Mouse (Mus musculus): ENCODE results near the gene Tom1l2. TPM values are rescaled to one million over a fixed set of nuclear protein-coding genes. Genes with fewer than 3 reads are reported as not detected.

Gene Tom1l2
- 10 to 100 TPM in 2 of 3 experiments, 1 to 10 TPM in 1; 8.9 to 34.5 (median 24.4) TPM for polyA plus RNA-seq (2017; shearing (Covaris generic))

DNA sequence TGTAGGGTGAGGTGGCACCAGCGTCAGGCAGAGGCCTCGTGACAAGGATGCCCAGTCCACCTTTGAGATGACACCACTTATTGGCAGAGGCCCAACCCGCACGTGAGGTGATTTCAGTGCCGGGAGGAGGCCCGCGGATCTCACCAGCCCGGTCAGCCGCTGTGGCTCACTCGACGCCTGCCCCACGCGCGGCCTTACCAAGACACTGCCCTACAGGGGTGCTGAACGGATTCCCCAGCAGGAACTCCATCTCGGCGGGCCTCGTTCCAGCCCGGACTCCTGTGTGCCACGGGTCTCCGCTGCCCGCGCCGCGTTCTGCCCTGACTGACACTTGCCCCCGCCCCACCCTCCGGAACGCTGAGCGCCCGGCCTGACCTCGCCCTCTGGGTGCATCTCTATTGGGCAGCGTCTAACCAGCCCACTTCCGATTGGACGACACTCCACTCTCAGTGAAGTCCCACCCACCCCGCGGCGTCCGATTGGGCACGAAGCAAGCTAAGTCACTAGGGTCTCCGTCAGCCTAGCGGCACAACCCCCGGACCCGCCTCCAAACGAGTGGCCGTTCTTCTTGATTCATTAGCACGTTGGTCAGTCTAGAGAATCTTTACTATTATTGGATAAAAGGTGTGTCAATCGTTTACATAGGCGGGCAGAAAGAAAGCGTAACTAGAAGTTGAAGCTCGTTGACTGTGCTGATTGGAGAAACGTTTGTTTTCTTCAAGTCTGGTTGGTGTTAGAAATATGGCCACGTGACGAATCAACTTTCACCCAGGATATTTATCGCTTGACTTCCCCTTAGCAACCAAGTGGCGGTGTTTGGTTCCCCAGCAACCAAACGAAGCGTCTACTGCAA is at the start of gene Tom1l2, which contains the start of gene Drc3:
Gene Tom1l2, minus strand, starts transcription at position 347 of the 853 bp plus-strand sequence.
Gene Drc3, plus strand, starts transcription at position 771 of the 853 bp plus-strand sequence.
- ATAC-seq: peak; percentile 94

DNA sequence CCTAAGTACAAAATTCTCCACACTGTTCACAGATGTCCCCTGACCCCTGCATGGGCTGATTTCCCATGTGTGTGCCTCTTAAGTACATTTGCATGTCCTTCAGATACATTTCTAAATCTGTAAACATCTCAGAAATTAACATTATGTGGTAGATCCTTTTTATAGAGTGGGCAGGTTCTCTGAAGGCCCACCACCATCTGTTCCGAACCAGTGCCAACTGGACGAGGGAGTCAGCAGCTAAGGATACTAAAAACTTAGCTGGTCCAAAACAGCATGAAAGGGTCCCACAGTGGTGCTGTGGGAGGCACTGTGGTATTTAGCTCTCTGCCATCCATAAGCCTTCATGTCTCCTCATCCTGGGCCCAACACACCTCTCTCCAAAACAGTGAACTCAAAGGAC is 44.5 kb upstream of the Tom1l2 start:
- ATAC-seq: no peak

DNA sequence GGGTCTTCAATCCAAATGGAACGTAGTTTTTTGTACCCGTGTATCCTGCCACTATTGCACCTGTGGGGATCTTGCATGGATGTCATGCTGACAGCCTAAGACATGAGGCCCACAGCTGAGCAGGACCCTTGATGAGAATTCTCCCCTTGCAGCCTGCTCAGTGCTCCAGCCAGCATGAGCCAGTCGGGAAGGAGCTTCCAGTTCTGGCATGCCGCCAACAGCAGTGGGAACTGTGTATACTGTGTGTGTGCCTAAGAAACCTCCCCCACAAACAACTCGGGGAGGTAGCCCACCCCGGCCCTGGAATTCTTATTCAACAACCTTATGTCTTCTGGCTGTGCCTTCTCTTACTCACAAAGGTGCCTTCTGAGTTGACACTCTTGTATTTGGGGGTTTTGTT is 43.8 kb upstream of the Tom1l2 start:
- no peak for ATAC-seq

DNA sequence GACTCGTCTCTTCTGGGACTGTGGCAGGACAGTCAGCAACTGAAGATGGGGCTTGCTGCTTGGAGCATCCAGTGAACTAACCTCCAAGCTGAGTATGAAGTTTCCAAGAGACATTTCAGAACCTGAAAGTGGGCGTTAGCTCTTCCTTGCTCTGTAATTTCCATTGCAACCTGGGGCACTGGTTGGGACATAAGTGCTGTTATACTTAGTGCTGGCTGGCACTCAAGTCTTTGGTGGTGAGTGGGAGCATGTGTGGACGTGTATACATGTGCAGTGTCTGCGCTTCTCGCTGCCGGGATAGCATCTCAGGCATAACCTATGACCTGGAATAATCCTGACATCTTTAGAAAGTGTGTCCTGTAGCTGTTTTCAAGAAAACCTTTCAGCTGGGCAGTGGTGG is 38.6 kb upstream of the Tom1l2 start:
- no peak for ATAC-seq

DNA sequence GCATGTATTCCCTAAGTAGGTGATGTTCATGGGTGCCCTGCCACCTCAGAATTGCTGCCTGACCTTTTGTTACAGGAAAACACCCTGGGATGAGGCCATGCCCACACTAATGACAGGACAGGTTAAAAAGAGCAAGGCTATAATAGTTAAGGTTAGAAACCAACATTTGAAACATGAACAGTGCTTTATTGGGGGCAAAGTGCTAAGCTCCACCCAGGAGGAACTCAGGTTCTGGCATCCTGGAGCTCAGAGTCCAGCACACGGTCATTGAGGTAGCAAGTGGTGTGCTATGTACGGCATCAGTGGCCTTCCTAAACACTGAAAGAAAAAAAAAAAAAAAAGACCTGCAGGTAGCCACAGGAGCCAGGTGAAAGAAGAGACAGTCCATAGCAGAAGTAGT is 35.2 kb upstream of the Tom1l2 start:
- ATAC-seq: no peak

DNA sequence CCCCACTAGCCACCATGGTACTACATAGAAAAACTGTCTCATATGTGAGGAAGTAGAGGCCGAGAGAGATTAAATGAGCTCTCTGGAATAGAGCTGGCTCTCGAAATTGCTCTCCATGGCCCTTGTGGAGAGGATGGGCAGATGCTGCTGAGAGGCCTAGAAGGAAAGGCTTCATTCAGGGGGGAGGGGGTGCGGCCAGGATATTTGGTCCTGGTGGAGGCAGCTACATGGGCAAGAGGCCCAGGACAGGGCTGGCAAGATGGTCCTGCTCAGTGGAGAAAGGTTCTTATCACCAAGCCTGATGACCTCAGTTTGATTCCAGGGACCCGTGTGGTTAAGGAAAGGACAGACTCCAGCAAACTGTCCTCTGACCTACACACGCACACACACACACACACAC is 33.2 kb upstream of the Tom1l2 start:
- ATAC-seq: no peak

DNA sequence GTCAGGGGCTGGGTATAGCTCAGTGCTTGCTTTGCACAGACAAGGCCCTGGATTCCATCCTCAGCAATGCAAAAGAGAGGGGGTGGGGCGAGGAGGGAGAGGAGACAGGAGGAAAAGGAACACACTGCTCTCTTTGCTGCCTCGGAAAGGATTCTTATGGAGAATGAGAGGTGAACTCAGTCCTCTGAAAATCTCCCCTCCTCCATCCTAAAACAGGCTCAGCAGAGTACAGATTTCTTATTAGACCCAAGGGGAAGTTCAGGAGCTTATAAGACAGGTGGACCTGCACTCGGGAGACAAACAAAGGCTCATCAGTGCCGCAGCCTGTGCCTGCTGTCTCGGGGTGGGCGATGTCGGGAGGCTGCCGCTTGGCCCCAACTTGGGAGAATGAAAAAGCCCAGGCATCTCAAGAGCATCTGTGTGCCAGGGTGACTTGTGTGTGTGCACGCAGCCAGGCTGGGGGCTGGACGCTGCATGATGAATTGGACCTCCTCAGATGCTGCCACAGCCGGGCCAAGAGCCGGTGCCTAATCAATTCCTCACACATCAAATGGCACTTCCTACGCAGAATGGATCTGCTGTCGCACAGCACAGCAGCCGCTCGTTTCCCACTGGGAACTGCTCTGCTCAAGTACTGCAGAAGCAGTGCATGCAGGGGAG is 32.2 kb upstream of the Tom1l2 start:
- ATAC-seq: no peak

DNA sequence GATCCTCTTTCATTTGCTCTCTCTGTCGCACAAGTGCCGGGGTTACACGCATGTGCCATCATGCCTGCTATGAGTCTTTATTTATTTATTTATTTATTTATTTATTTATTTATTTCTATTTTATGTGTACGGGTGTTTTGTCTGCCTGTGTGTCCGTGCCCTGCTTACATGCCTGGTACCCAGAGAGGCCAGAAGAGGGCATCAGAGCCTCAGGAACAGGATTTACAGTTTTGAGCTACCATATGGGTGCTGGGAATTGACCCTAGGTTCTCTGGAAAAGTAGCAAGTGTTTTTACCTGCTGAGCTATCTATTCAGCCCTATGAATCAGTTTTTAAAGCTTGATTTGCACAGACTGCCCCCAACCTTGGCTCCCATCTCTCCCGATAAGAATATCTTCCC is 30.8 kb upstream of the Tom1l2 start:
- no peak for ATAC-seq

DNA sequence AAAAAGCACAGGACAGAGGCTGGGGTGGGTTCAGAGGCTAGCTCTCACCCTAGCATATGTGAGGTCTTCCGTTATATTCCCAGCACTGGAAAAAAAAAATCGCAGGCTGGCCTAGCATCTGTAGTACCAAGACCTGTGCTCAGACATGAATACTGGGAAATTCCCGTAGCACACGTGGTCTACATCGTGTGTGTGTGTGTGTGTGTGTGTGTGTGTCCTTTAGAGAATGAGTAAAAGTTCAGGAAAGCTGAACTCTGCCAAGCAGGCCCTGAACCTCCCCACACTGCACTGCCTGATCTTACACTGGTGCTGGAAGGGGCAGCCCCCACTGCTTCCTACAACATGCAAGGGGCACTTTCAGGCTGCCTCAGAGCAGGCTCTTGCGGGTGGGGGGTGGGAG is 21.8 kb upstream of the Tom1l2 start:
- ATAC-seq: no peak

DNA sequence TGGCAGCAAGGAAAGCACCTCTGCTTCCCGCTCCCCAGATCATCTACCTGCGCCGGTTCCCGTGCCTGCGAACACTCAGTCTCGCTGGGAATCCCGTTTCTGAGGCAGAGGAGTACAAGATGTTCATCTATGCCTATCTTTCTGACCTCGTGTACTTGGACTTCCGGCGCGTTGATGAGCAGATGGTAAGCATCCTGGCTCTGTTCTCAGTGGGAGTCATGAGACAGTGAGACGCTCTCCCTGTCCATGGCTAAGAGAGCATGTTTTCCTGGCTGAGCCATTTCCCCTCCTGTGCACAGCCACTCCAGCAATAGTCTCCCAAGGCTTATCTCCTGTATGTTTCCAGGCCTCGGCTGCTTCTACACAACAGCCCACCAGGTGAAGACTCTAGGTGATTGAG is 17.7 kb upstream of the Tom1l2 start:
- no peak for ATAC-seq

DNA sequence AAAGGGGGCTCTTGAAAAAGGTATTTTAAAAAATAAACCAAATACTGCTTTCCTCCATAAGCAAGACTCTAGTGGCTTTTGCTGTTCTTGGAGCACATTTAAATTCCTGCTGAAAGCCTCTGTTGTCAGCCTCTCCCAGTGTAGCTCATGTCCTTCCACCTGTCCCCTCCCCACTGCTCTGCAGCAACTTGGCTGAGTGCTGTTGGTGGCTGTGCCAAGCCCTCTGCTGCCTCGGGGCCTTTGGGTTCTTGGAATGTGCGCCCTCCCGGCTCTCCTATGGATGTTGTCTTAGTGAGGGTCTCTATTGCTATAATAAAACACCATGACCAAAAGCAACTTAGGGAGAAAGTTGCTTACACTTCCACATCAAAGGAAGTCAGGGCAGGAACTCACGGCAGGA is 16.7 kb upstream of the Tom1l2 start:
- no peak for ATAC-seq

DNA sequence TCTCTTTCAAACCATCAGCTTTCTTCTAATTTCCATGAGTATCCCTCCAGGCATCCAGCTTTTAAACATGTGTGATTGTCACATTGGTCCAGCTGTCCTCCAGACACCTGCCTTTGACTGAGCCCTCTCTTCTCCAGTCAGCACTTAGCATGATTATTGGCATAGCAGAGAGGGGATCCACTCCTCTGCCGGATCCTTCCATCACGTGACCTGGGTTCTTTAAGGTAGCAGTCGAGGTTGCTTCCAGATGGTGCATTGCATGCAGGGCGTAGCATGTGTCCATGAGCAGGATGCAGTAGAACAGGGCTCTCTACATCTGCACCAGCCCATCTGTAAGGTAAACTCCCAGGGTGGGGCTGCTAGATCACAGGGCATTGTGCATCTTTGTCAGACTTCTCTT is 16.2 kb upstream of the Tom1l2 start:
- no peak for ATAC-seq

DNA sequence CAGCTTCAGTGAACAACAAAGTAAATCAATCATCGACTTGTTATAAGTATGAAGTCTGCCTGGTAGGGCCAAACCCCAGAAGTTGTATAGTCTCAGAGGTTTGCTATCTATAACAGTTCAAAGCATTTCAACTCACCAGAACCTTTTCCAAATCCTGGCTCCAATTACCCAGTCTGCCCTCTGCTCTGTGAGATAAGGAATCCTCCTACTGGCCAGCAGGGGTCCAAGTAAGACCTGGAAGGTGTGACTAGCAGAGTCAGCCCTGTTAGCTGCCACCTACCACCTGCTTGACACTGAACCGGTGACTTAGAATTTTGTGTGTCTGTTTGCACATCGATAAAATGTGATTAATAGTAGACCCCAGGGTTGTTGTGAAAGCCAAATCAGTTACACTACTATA is 14.6 kb upstream of the Tom1l2 start:
- ATAC-seq: no peak

DNA sequence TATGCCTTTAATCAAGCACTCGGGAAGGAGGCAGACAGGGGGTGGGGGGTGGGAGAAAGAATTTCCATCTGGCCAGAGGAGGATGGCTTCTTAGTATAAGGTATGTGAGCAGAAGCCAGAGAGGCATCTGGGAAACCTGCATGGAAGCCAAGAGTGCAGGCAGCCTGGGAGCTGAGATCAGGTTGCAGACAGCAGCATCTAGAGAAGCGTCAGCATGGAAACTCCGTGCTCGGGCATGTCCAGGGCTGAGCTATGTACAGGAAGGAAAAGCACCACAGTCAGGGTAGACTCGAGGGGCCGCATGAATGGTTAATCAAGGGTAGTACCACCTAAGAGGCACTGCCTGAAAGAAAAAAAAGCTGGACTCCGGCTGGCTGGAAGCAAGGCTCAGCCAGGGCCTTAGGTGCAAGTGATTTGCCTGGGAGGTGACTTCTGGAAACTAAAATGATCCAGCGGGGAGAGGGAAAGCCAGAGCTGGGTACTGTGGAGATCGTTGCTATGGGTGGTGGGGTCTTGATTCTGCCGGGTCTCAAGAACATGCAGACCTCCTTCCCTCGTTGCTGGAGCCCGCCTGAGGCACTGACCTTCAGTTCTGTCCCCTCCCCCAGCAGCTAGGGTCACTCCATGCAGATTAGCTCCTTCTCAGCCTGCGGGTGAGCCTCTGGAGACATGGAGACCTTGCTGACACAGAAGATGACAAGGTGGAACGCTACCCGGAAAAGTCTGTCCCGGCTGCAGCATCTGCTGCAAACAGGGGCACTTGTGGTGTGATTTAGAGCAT is 13.7 kb upstream of the Tom1l2 start:
- ATAC-seq: no peak

DNA sequence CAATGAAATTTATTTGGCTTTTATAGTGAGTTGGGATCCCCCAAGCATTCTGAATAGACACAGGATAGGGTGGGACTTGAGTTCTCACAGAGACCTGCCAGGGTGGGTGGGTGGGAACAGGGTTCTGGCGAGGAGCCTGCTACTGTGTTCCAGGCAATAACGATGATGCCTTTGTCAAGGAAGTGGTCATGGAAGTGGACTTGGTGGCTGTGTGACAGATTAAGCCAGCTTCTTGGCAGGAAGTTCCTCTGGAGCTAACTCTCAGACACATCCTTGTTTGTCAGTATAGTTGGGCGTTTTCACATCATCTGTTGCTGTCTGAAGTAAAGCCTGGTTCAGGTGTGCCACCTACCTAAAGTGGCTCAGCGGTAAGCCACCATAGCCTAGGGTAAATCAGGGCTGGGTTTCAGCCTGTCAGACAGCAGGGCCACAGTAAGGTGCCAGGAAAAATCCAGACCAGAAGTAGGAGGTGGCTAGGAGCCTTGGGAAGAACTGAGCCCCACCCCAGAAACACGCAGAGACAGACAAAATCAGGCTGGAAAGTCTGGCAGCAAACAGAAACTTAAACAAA is 8.0 kb upstream of the Tom1l2 start:
- ATAC-seq: no peak

DNA sequence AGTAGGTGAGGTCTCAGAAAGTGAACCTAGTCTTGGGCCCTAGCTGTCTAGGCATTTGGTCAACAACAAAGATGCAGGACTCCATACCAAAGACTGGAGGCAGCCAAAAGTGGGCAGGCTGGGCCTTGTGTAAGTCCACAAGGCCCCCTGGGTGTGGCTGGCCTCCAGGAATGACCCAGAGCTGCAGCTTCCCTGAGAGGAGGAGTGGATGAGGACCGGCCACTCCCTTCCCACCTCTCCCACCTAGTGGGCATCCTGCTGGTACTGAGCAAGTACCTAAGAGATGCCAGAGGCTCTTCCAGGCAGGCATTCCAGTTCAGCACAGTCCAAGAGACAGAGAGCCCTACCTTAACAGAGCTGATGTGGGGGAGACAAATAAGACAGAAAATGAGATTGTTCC is 7.2 kb upstream of the Tom1l2 start:
- no peak for ATAC-seq

DNA sequence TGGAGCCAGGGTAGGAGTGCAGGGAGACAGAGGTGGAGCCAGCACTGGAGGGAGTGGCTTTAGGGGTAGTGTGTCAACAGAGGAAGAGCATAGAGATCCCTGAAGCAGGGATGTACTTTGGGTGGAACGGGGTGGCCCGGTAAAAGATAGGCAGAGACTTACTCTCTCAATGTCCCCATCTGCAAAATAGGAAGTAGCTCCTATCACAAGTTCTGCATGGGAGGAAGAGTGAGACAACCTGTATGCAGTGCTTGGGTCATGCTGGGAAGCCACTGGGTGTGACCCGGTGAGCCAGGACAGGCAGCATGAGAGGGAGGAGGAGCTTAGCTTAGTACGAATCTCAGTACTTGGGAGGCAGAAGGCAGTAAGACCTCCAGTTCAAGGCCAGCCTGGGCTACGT is 6.4 kb upstream of the Tom1l2 start:
- ATAC-seq: no peak

DNA sequence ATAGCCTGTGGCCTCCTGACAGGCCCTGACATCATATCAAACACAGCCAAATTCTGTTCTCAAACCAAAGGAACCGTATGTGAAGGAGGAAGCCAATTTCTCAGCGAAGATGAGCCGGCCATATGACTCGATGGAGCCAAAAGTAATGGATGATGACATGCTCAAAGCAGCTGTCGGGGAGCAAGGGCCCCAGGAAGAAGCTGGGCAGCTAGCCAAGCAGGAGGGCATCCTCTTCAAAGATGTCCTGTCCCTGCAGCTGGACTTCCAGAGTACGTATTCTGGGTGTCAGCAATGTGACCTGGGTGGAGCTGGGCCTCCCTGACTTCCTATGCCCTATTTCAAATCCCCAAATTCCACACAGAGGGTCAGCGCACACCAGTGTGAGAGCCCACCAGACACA is 5.8 kb upstream of the Tom1l2 start:
- ATAC-seq: no peak

DNA sequence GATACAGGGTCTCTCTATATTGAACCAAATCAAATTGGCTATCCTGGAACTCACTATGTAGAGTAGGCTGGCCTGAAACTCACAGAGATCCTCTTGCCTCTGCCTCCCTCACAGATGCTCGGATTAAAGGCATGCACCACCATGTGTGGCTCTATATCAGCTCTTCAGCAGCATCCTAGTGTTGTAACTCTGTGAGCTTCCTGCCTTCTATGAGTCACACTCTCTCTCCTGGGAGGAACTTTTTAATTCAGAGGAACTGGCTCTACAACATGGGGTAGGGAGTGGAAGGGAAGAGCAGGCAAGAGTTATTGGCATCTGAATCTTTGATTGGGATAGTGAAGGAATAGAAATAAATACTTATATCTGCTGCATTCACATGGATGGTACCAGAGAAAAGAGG is 4.4 kb upstream of the Tom1l2 start:
- ATAC-seq: no peak

DNA sequence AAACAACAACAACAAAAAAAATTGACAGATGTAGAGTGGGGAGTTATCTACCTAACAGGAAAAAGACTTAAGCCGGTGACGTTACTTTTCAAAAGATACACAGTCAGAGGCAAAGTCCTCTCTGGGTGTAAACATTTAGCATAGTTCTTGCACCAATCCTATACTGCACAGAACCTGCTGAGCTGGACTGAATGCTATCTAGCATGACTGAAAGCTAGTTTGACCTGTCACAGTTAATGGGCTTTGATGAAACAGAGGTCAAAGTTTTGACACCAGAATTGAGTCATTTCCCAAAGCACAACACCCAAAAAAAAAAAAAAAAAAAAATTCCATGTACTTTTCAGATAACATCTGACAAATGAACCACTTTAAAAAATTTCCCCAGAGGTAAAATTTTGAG is 3.2 kb upstream of the Tom1l2 start:
- ATAC-seq: no peak

DNA sequence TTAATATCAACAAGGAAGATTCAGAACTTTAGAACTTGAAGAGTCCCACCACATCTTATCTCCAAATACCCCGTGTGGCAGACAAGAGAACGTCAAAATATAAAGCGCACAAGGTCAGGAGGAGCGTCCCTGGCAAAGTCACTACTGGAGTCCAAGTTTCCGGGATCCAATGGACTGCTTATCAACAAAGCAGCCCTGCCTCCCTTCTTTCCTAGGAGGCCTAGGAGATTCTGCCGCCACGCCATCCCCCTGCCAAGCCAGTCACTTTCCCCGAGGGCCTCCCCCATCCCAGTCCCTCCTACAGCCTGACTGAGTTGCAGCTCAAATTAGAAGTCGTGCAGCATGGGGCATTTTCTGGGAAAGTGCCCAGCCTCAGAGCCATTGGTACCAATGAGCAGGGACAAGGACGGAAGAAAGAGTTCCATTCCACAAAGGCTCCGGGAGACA is 757 bp downstream of the Tom1l2 start:
- no peak for ATAC-seq

DNA sequence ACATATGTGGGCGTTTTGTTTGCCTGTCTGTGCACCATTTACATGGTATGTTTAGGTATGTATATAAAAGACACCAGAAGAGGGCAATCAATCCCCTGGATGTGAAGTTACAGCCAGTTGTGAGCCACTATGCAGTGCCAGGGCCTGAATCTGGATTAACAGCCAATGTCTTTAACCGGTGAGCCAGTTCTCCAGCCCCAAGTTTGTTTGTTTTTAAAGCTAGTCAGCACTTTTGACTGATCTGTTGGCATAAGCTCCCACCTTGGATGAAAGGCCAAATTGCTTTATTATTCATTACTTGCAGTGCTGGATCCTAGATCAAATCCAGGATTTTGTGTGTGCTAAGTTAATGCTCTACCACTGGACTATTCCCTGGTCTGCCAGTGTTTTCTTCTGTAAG is 1.3 kb downstream of the Tom1l2 start:
- no peak for ATAC-seq

DNA sequence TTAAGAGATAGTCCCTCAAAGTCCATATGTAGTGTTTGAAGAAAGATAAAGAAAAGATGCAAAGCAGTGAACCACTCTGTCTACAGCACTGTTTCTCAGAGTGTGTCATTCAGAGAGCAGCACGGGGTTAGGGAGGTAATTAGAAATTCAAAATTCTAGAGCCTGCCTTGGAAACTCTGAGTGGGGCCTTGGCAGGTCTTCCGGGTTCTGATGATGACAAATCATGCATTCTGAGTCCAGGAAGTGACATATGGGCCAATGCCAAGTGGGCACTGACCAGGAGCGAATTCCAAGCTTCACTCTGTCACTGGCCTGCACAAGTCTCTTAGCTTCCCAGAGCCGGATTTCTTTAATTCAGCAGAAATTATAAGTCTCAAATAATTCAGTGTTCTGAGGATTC is 6.2 kb downstream of the Tom1l2 start:
- no peak for ATAC-seq
